Mouse (Mus musculus): ENCODE data around the gene Zbtb7a. TPM values are rescaled to one million over a fixed set of nuclear protein-coding genes. Genes with fewer than 3 reads are reported as not detected.

Gene Zbtb7a
- 11.0 and 12.6 TPM in 2 replicates for polyA plus RNA-seq (2014; fragmentation: Nextera tagmentation; extraction: Ambion mirVana)

GRCm38 (mm10) chr10:81134966-81135681, at the start of gene Zbtb7a:
Gene Zbtb7a (plus strand): TSS chr10:81135220.
- Histone ChIP-seq H3K36me3 (ENCODE audit: control insufficient read depth, insufficient read depth, low read length) (no peaks in the 10 kb centered on the region), H3K27me3 (ENCODE audit: control insufficient read depth, insufficient read depth, low read length) (peaks cover 17% of the 10 kb centered on the region), H3K27ac (ENCODE audit: low read depth, low read length) (peak within 1 kb of the TSS; percentile 97), H3K4me3 (ENCODE audit: low read depth, low read length) (peak within 1 kb of the TSS; percentile 85), H3K9ac (replicated peaks; ENCODE audit: low read depth, low read length) (peak within 1 kb of the TSS; percentile 92), H3K9me3 (ENCODE audit: control insufficient read depth, low read length) (no peaks in the 10 kb centered on the region), H3K4me2 (ENCODE audit: low read depth, low read length) (peak within 1 kb of the TSS; percentile 99), H3K4me1 (ENCODE audit: control insufficient read depth, insufficient read depth, low read length) (peaks cover 28% of the 10 kb centered on the region)
- 3% methylated on average over 40 of the region's 41 CpGs for WGBS
- ATAC-seq (ENCODE audit: low read depth) = no peak

DNA sequence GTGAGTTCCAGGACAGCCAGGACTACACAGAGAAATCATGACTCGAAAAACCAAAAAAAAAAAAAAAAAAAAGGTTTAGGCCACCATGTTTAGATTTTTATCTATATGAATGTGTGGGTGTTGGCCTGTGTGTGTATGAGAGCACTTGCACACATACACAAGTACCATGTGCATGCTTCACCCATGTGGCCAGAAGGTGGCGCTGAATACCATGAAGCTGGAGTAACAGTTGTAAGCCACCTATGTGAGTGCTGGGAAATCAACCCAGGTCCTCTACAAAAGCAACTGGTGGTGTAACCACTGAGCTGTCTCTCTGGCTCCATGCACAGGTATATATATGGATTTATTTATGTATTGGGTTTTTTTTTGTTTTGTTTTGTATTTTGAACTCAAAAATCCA, 48.0 kb upstream of the Zbtb7a start:
- Histone ChIP-seq H3K4me2 (ENCODE audit: low read depth, low read length) (no peak overlapping the region), H3K27me3 (ENCODE audit: control insufficient read depth, insufficient read depth, low read length) (no peaks in the 10 kb centered on the region), H3K36me3 (ENCODE audit: control insufficient read depth, insufficient read depth, low read length) (peaks cover 1% of the 10 kb centered on the region; the same call in 1 of the 2 replicates), H3K9ac (replicated peaks; ENCODE audit: low read depth, low read length) (no peak overlapping the region), H3K4me3 (ENCODE audit: low read depth, low read length) (no peak overlapping the region), H3K4me1 (ENCODE audit: control insufficient read depth, insufficient read depth, low read length) (0 out of 2 replicates have a peak, but pooled peaks cover 3% of the 10 kb centered on the region), H3K9me3 (ENCODE audit: control insufficient read depth, low read length) (no peaks in the 10 kb centered on the region), H3K27ac (ENCODE audit: low read depth, low read length) (no peak overlapping the region)
- no peak for ATAC-seq (ENCODE audit: low read depth)
- WGBS = 47% methylated on average over 2 of the region's 2 CpGs

DNA sequence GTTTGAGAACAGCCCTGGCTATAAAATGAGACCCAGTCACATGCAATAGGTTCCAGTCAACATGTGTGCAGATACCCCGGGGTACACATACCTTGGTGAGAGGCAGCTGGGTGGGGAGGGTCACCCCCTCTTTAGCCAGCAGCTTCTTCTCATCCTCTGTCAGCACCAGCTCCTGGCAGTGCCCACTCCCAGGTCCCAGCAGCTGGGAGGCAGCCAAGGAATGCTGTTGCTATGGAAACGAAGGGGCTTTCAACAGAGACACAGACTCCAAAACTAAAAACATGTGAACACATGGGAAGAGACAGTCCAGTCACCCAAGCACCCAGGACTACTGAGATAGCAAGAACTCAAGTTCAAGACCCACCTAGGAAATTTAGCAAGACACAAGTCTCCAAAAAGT, 45.8 kb upstream of the Zbtb7a start:
- H3K27ac ChIP-seq (ENCODE audit: low read depth, low read length) = no peak overlapping the region
- no peaks in the 10 kb centered on the region for H3K27me3 ChIP-seq (ENCODE audit: control insufficient read depth, insufficient read depth, low read length)
- no peak overlapping the region for H3K4me2 ChIP-seq (ENCODE audit: low read depth, low read length)
- no peaks in the 10 kb centered on the region for H3K9me3 ChIP-seq (ENCODE audit: control insufficient read depth, low read length)
- 61% methylated on average over 2 of the region's 2 CpGs for WGBS
- H3K4me3 ChIP-seq (ENCODE audit: low read depth, low read length) = no peak overlapping the region
- H3K9ac ChIP-seq (replicated peaks; ENCODE audit: low read depth, low read length) = no peak overlapping the region
- ATAC-seq (ENCODE audit: low read depth) = no peak
- H3K4me1 ChIP-seq (ENCODE audit: control insufficient read depth, insufficient read depth, low read length) = 0 out of 2 replicates have a peak, but pooled peaks cover 3% of the 10 kb centered on the region
- no peaks in the 10 kb centered on the region for H3K36me3 ChIP-seq (ENCODE audit: control insufficient read depth, insufficient read depth, low read length)

- no peak overlapping the region for H3K4me3 ChIP-seq (ENCODE audit: low read depth, low read length)
- 75% methylated on average over 7 of the region's 7 CpGs for WGBS
These were observed 44.4 kb upstream of the Zbtb7a start for GRCm38 (mm10) chr10:81090621-81091020.

DNA sequence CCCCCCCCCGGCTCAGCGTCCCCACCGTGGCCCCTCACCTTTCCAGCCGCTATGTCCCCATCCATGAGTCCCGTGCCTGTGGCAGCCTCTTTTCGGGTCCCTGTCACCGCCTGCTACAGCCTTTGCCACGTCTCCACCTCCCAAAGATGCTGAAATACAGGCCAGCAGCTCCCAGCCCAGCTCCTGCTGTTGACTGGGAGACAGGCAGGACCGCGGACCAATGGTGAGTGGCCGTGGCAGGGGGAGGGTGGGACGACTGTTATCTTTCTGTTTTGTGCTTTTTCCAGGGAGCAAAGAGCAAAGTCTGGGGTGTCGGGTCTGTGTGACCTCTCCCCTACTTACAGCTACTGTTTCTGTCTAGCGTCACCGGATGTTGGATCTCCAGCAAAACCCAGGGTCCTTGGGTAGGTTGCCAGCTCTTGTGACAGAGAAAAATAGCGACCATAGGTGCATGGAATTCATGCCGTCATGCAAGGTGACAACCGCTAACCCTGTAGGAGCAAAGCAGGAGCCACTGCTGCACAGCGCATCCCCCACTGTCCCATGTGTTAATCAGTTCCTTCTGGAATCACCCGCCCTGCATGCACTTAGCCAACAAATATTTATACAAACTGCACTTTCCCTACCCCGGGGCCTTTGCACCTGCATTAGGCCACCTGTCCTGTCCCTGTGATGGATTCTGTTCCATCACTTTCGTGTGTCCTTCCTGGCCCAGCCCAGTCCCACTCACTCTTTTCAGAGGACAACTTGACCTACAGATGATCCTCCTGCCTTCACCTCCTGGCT, 42.4 kb upstream of the Zbtb7a start:
- H3K27me3 ChIP-seq (ENCODE audit: control insufficient read depth, insufficient read depth, low read length) = no peaks in the 10 kb centered on the region
- H3K4me1 ChIP-seq (ENCODE audit: control insufficient read depth, insufficient read depth, low read length) = 0 out of 2 replicates have a peak, but pooled peaks cover 3% of the 10 kb centered on the region
- H3K4me2 ChIP-seq (ENCODE audit: low read depth, low read length) = no peak overlapping the region
- no peak overlapping the region for H3K4me3 ChIP-seq (ENCODE audit: low read depth, low read length)
- WGBS = 60% methylated on average over 22 of the region's 22 CpGs
- H3K9ac ChIP-seq (replicated peaks; ENCODE audit: low read depth, low read length) = no peak overlapping the region
- H3K36me3 ChIP-seq (ENCODE audit: control insufficient read depth, insufficient read depth, low read length) = no peaks in the 10 kb centered on the region
- ATAC-seq (ENCODE audit: low read depth) = no peak
- H3K9me3 ChIP-seq (ENCODE audit: control insufficient read depth, low read length) = no peaks in the 10 kb centered on the region
- H3K27ac ChIP-seq (ENCODE audit: low read depth, low read length) = no peak overlapping the region

More at GRCm38 (mm10) chr10:81090621-81091020, 44.4 kb upstream of the Zbtb7a start:
- Histone ChIP-seq H3K9ac (replicated peaks; ENCODE audit: low read depth, low read length) (no peak overlapping the region), H3K4me2 (ENCODE audit: low read depth, low read length) (no peak overlapping the region), H3K36me3 (ENCODE audit: control insufficient read depth, insufficient read depth, low read length) (no peaks in the 10 kb centered on the region), H3K27me3 (ENCODE audit: control insufficient read depth, insufficient read depth, low read length) (no peaks in the 10 kb centered on the region), H3K4me1 (ENCODE audit: control insufficient read depth, insufficient read depth, low read length) (0 out of 2 replicates have a peak, but pooled peaks cover 3% of the 10 kb centered on the region), H3K27ac (ENCODE audit: low read depth, low read length) (no peak overlapping the region), H3K9me3 (ENCODE audit: control insufficient read depth, low read length) (no peaks in the 10 kb centered on the region)
- ATAC-seq (ENCODE audit: low read depth) = no peak

DNA sequence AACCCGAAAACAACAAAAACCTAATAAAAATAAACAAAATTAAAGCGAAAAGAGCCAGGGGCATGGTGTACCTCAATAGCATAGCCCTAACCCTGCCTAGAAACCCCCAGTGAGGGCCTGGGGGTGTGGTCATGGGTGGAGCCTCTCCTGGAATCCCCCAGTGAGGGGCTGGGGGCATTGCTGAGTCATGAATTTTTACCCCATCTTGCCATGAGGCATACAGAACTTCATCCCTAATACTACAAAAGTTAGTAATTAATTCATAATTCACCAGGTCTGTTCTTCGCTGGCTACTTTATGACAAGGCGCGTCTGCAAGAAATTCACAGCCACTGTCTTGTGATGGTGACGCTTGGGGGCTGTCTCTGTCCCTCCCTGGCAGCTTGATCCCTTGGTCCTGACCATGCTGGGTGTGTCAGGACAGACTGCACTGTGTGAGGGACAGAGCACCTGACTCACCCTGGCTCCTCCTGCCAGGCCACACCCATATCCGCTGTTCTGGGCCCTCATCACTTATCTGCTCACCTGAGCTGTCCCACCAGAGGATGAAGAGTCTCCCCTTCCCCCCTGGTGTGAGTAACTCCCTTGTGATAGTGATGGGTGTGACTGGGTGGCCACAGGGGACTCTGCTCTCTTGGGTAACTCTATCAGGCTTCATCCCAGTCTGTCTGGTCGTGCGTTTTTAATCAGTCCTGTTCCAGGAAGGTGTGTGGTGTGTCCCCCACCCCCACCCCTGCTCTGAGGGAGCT, 39.9 kb upstream of the Zbtb7a start:
- Histone ChIP-seq H3K4me3 (ENCODE audit: low read depth, low read length) (no peak overlapping the region), H3K9ac (replicated peaks; ENCODE audit: low read depth, low read length) (no peak overlapping the region), H3K4me2 (ENCODE audit: low read depth, low read length) (no peak overlapping the region), H3K36me3 (ENCODE audit: control insufficient read depth, insufficient read depth, low read length) (no peaks in the 10 kb centered on the region), H3K4me1 (ENCODE audit: control insufficient read depth, insufficient read depth, low read length) (no peaks in the 10 kb centered on the region), H3K9me3 (ENCODE audit: control insufficient read depth, low read length) (no peaks in the 10 kb centered on the region), H3K27me3 (ENCODE audit: control insufficient read depth, insufficient read depth, low read length) (no peaks in the 10 kb centered on the region), H3K27ac (ENCODE audit: low read depth, low read length) (no peak overlapping the region)
- ATAC-seq (ENCODE audit: low read depth) = no peak
- 60% methylated on average over 9 of the region's 9 CpGs for WGBS

DNA sequence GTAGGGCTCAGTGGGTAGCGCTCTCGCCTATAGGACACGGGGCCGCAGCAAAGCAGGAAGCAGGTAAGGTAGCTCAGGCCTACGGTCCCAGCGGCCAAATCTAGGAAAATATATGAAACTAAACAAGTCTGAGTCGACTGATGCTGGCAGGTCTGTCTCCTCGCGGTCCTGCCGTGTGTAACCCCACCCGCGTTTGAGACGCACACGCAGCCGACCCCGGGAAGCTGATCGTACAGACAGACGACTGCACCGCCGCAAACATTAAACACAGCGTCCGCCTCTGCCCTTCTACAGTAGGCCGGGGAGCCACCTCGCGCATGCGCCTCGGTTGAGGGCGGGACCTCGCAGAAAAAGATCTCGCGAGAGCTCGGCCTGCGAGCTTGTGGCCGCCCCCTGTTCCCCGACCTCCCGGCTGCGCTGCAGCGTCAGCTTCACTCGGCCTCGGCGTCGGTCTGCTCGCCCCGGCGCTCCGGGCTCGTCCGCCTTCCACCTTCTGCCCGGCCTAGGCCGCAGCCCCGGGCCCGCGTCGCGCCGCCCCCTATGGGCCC, 29.4 kb upstream of the Zbtb7a start, which contains the start of gene Map2k2:
Gene Map2k2 (plus strand): TSS at position 351 of the 548 bp plus-strand sequence.
- peak within 1 kb of the TSS; percentile 97 for H3K27ac ChIP-seq (ENCODE audit: low read depth, low read length)
- WGBS = 0% methylated on average over 56 of the region's 56 CpGs
- no peaks in the 10 kb centered on the region for H3K9me3 ChIP-seq (ENCODE audit: control insufficient read depth, low read length)
- peaks cover 11% of the 10 kb centered on the region for H3K4me1 ChIP-seq (ENCODE audit: control insufficient read depth, insufficient read depth, low read length)
- peak; percentile 96 for ATAC-seq (ENCODE audit: low read depth)
- no peaks in the 10 kb centered on the region for H3K27me3 ChIP-seq (ENCODE audit: control insufficient read depth, insufficient read depth, low read length)
- H3K9ac ChIP-seq (replicated peaks; ENCODE audit: low read depth, low read length) = peak within 1 kb of the TSS; percentile 99
- H3K4me2 ChIP-seq (ENCODE audit: low read depth, low read length) = peak within 1 kb of the TSS; percentile 77
- peaks cover 23% of the 10 kb centered on the region for H3K36me3 ChIP-seq (ENCODE audit: control insufficient read depth, insufficient read depth, low read length)
- peak within 1 kb of the TSS; percentile 70 for H3K4me3 ChIP-seq (ENCODE audit: low read depth, low read length)

GRCm38 (mm10) chr10:81106113-81106721, 28.8 kb upstream of the Zbtb7a start:
- ATAC-seq (ENCODE audit: low read depth) = peak; percentile 89
- Histone ChIP-seq H3K36me3 (ENCODE audit: control insufficient read depth, insufficient read depth, low read length) (peaks cover 24% of the 10 kb centered on the region), H3K4me3 (ENCODE audit: low read depth, low read length) (peak overlapping the region; percentile 70), H3K9ac (replicated peaks; ENCODE audit: low read depth, low read length) (peak overlapping the region; percentile 99), H3K4me1 (ENCODE audit: control insufficient read depth, insufficient read depth, low read length) (peaks cover 11% of the 10 kb centered on the region), H3K4me2 (ENCODE audit: low read depth, low read length) (peak overlapping the region; percentile 77), H3K9me3 (ENCODE audit: control insufficient read depth, low read length) (no peaks in the 10 kb centered on the region), H3K27me3 (ENCODE audit: control insufficient read depth, insufficient read depth, low read length) (no peaks in the 10 kb centered on the region), H3K27ac (ENCODE audit: low read depth, low read length) (peak overlapping the region; percentile 97)
- under 1% methylated on average over 34 of the region's 35 CpGs for WGBS
